ENCODE assay signal across 14 mouse cellular contexts in the genomic region with DNA sequence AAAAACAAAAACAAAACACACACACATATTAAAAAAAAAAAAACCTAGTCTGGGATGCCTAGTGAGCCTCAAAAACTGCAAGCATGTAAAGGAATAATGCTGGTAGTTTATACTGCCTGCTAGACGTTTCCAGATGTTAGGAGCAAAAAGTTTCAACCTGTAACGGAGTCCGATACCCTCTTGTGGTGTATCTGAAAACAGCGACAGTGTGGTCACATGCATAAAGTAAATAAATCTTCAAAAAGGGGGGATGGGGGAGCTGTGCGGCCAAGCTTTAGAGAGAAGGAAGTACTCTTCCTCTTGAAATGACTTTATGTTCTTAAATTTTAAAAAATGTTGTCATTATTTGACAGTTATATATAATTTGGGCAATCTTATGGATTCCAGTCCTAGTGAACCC. TPM values are rescaled to one million over a fixed set of nuclear protein-coding genes. Genes with fewer than 3 reads are reported as not detected.
A peak's percentile ranks its signal among the peaks of the same experiment; 100 is the strongest.
DNase-seq lines count a peak whose midpoint lies in the region; ATAC-seq and TF ChIP-seq lines count a peak whose summit lies in the region.
"Had no signal": no experiment of that assay in that cellular context is flagged by ENCODE, and none has a peak within 500 bp of the region (broad histone marks: within the 10 kb centered on the region; RNA-seq: fewer than 3 reads in every experiment).

No protein-coding gene starts in this region.

- WGBS in heart, embryonic 11.5 days (ENCODE audit: insufficient replicate concordance) = 36% methylated on average over 5 of the region's 5 CpGs

- H3K9ac ChIP-seq in heart, embryonic 11.5 days (ENCODE audit: low read depth, low read length) = no peak overlapping the region
- H3K9ac ChIP-seq in ES-E14 (ENCODE audit: insufficient read depth, low read depth, low read length, poor library complexity, severe bottlenecking) = no peak overlapping the region
- H3K9ac ChIP-seq: liver, embryonic 12.5 days; midbrain, embryonic 12.5 days; neural tube, embryonic 15.5 days had no signal

- H3K4me2 ChIP-seq in heart, embryonic 11.5 days = no peak overlapping the region
- H3K4me2 ChIP-seq: liver, embryonic 12.5 days; midbrain, embryonic 12.5 days; neural tube, embryonic 15.5 days had no signal

- no peaks in the 10 kb centered on the region for H3K9me3 ChIP-seq in heart, embryonic 11.5 days (replicated peaks; ENCODE audit: control insufficient read depth, low read length)
- no peaks in the 10 kb centered on the region for H3K9me3 ChIP-seq in ES-E14 (ENCODE audit: control insufficient read depth, insufficient read depth, low read depth, low read length)
- H3K9me3 ChIP-seq: liver, embryonic 12.5 days; midbrain, embryonic 12.5 days; neural tube, embryonic 15.5 days had no signal

- H3K27ac ChIP-seq in heart, embryonic 11.5 days (ENCODE audit: low read depth, low read length) = no peak overlapping the region
- H3K27ac ChIP-seq in ES-E14 (ENCODE audit: insufficient read depth, low read depth, low read length, poor library complexity, severe bottlenecking) = no peak overlapping the region
- H3K27ac ChIP-seq: liver, embryonic 12.5 days; midbrain, embryonic 12.5 days; neural tube, embryonic 15.5 days had no signal

- in situ Hi-C loops in ES-E14 (cut with MboI; ENCODE audit: low sequenced_read_pairs in 2 of 2, unreplicated experiment in 2 of 2) = loop anchor here in 1 of 2 experiments (5.0 kb wide), 1 partner anchor 118 kb away; no protein-coding TSS in a partner anchor

- ATAC-seq in heart, embryonic 11.5 days (replicated peaks; ENCODE audit: insufficient number of reproducible peaks, low FRiP score, low TSS enrichment) = no peak
- ATAC-seq in granulocyte monocyte progenitor cell, adult 5-6 weeks (replicated peaks; ENCODE audit: poor library complexity, severe bottlenecking) = peak; percentile 41
- ATAC-seq: liver, embryonic 12.5 days had no signal

- H3K36me3 ChIP-seq in heart, embryonic 11.5 days (ENCODE audit: control insufficient read depth, insufficient read depth, low read length) = no peaks in the 10 kb centered on the region
- H3K36me3 ChIP-seq in ES-E14 (ENCODE audit: control insufficient read depth, insufficient read depth, low read length, poor library complexity, severe bottlenecking) = no peaks in the 10 kb centered on the region
- H3K36me3 ChIP-seq: liver, embryonic 12.5 days; midbrain, embryonic 12.5 days; neural tube, embryonic 15.5 days had no signal

- peak; percentile 79 for DNase-seq in heart, adult 11 months
- DNase-seq in 3T3-L1 (ENCODE audit: low read depth, low spot score) = peak; percentile 49
- DNase-seq in ES-E14 (ENCODE audit: low read depth, low spot score) = peak; percentile 15
- DNase-seq in adrenal gland, adult 18-20 months (ENCODE audit: low spot score in 2 of 2) = no peak
- no peak for DNase-seq in right cerebral cortex, adult 2 months (ENCODE audit: low spot score in 2 of 2)
- no peak for DNase-seq in kidney, postnatal 36 days
- DNase-seq: cerebellum, adult 2 months; layer of hippocampus, adult 9-11 months had no signal

- H3K4me1 ChIP-seq in heart, embryonic 11.5 days (ENCODE audit: control insufficient read depth, insufficient read depth, low read length) = no peaks in the 10 kb centered on the region
- H3K4me1 ChIP-seq in ES-E14 (ENCODE audit: control insufficient read depth in 2 of 2, insufficient read depth in 2 of 2, low read length in 2 of 2, poor library complexity in 1 of 2) = no peaks in the 10 kb centered on the region
- H3K4me1 ChIP-seq: midbrain, embryonic 12.5 days; neural tube, embryonic 15.5 days had no signal

- no peak overlapping the region for H3K4me3 ChIP-seq in heart, embryonic 11.5 days (ENCODE audit: low read depth, low read length)
- H3K4me3 ChIP-seq in ES-E14 (ENCODE audit: insufficient read depth in 1 of 2, low read depth in 1 of 2, low read length in 2 of 2, poor library complexity in 1 of 2, severe bottlenecking in 1 of 2) = no peak overlapping the region
- H3K4me3 ChIP-seq: erythroblast, embryonic 14.5 days; liver, embryonic 12.5 days; midbrain, embryonic 12.5 days; neural tube, embryonic 15.5 days had no signal

- no peaks in the 10 kb centered on the region for H3K27me3 ChIP-seq in heart, embryonic 11.5 days (ENCODE audit: control insufficient read depth, insufficient read depth, low read length)
- H3K27me3 ChIP-seq: liver, embryonic 12.5 days; midbrain, embryonic 12.5 days; neural tube, embryonic 15.5 days had no signal

TF ChIP-seq in ES-E14, 5 proteins besides CTCF, POLR2A, EP300 and RAD21:
- TF ChIP-seq HCFC1 (IDR thresholded peaks at IDR 0.05; ENCODE audit: borderline replicate concordance, insufficient read depth, low read length) (no peak), ZNF384 (IDR thresholded peaks at IDR 0.05; ENCODE audit: low read depth, low read length) (no peak), CHD2 (IDR thresholded peaks at IDR 0.05; ENCODE audit: low read depth, low read length) (no peak), ZC3H11A (IDR thresholded peaks at IDR 0.05; ENCODE audit: borderline replicate concordance, low read depth, low read length) (no peak), MAFK (IDR thresholded peaks at IDR 0.05; ENCODE audit: insufficient read depth, low read depth, low read length) (no peak)
TF ChIP-seq in ES-E14: peak in this region for 0.

RNA-seq across cellular contexts. Expression of gene Pex5, which starts 34.7 kb away (rescaled TPM):
- 17.8 and 22.1 TPM in 2 replicates for polyA plus RNA-seq in heart, embryonic 11.5 days (2014; fragmentation: Nextera tagmentation; extraction: Ambion mirVana)
- 34.4 and 35.7 TPM in 2 replicates for total RNA-seq in ES-E14 (2012; rRNA removed)
- 31.3 and 34.9 TPM in 2 replicates for total RNA-seq in granulocyte monocyte progenitor cell, adult 5-6 weeks (2014; fragmentation: Nextera tagmentation)
- total RNA-seq in granulocyte monocyte progenitor cell, adult 5-6 weeks (2017) = 16.2 and 19.5 TPM in 2 replicates
- total RNA-seq in adrenal gland, adult 18-20 months (2021) = 100 to 1,000 TPM; 116 to 119 TPM

Comparison
In these comparisons a context has a peak if more than half of its experiments do, and no peak if none do; other contexts are left out.
1. DNase-seq: peak in heart, adult 11 months (single experiment), 3T3-L1 (single experiment) and ES-E14 (single experiment); none in adrenal gland, adult 18-20 months (0 of 2), right cerebral cortex, adult 2 months (0 of 2) and kidney, postnatal 36 days (0 of 2).